Mouse (Mus musculus) adrenal gland, adult (tissue): Measurements from ENCODE around the gene 2410131K14Rik.

ENCODE experiments used
- DNase-seq, 2 experiments: peaks; one replicate each; pipeline ENCODE4 v3.0.0; 2022 to 2023; ENCODE audit warnings: low spot score in 1 of 2; ENCODE audit not compliant: inconsistent age in 2 of 2

Gene 2410131K14Rik

DNA sequence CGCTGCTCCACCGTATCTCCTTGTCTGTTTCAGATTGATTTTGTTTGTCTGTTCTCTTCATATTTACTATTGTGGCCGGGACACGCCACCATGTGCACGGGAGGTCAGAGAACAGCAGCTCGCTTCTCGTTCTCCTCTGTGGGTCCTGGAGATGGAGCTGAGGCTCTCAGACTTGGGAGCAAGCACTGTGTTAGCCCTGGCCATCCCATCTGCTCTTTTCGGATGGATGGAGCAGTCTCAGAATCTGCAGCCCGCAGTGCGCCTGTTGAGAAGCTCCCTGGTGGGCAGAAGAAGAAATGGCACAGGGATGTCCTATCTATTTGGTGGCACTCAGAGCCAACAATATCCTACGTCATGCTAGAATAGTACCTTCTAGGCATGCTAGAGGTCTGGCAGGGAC lies 15.6 kb downstream of the 2410131K14Rik start:
- DNase-seq: no peak

DNA sequence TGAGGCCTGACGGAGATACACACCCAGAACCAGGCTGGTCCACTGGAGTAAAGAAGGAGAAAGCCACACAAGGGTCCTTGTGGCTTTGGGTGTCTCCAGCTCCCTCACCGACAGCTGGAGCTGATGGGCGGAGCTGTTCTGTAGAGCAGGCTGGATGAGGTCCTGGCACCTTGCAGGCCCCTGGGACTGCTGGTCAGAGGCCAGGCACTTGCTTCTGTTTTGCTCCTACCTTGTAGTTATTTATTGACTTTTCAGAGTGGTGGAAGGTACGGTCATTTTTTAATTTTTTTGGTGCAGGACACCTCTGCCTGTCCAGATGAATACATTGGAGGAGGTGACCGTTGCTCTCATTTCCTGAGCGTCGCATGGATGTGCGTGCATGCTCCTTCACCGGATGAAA lies 16.2 kb downstream of the 2410131K14Rik start:
- DNase-seq: no peak

DNA sequence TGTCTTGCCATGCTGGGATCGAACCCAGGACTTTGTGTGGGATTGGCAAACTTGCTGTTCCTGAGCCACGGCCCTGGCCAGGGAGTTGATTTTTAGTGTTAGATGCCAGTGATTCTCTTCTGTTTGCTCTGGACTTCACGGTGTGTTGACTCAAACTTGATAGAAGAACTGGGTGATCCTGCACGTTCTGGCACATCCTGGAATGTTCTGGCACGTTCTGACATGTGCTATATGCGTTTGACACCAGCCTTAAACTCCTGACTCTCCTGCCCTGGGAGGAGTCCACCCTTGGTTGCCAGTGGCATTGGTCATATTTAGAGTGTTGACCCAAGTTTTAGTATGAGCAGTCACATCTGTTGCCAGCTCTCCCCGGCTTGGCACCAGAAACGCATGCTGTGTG lies 17.4 kb downstream of the 2410131K14Rik start:
- no peak for DNase-seq

DNA sequence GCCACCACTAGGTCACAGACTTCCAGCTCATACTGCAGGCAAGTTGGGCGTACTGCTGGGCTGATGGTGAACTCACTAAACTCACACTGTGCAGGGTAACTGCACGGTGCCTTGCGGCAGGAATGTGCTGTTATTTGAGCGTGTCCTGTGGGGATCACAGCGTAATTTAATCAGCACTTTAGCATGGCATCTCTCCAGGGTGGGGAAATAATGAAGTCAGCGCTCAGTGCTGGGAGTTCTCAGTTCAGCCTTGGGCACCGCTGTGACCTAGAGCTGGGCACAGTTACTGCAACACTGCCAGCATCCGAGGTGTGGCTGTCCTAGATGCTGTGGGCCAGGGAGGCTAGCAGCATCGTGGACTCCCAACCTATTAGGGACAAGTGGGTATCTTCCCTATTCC lies 19.3 kb downstream of the 2410131K14Rik start:
- no peak for DNase-seq

DNA sequence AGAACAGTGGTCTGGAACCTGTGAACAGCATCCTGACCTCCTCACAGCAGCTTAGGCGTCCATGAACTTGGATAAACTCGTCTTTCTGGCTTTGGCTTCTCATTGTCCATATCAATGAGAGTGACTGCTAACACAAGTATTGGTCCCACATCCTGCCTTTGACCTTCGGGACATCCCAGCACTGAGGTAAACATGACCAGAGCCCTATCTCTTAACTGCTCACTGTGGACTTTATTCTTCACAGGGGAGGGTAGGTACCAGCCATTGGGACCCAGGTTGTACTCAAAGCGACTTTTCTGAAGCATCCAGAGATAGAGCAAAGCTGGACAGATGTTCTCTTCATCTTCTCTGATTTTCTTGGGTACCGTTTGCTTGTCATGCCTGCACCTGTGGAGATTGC lies 20.3 kb downstream of the 2410131K14Rik start:
- no peak for DNase-seq

DNA sequence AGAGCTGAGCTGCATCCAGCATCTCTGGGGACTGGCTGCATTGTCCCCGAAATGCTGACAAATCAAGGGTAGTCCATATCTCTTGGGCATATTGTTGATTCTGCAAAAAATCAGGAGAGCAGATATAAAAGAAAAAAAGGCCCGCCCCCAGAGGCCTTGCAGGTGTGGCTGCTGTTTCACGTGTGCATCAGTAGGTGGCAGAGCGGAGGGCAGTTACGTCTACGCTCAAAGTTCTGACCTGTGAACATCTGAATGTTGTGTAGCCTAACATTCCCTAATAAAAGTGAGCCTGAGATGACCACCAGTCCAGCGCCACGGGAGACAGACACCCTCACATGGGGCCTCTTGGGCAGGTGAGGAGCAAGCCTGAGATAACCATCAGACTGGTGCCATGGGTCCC lies 21.3 kb downstream of the 2410131K14Rik start:
- DNase-seq: no peak

DNA sequence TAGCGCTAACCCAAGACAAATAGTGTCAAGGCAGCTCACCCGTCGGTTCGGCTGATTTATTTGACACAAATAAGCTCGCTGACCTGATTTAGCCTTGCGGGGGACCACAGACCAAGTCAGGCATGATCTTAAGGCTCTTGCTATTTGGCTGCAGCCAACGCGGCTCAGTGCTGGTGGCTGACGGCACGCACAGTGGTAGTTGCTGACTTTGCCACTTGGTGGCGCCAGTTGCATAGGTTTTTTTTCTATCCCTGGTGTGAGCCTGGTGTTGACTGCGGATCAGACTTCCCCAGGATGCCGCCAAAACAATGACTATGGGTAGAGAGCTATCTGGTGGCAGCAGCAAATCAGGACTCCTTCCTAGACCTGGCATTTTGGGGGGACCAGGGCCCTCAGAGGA lies 24.0 kb downstream of the 2410131K14Rik start:
- peak; percentile 80 to 95 for DNase-seq

DNA sequence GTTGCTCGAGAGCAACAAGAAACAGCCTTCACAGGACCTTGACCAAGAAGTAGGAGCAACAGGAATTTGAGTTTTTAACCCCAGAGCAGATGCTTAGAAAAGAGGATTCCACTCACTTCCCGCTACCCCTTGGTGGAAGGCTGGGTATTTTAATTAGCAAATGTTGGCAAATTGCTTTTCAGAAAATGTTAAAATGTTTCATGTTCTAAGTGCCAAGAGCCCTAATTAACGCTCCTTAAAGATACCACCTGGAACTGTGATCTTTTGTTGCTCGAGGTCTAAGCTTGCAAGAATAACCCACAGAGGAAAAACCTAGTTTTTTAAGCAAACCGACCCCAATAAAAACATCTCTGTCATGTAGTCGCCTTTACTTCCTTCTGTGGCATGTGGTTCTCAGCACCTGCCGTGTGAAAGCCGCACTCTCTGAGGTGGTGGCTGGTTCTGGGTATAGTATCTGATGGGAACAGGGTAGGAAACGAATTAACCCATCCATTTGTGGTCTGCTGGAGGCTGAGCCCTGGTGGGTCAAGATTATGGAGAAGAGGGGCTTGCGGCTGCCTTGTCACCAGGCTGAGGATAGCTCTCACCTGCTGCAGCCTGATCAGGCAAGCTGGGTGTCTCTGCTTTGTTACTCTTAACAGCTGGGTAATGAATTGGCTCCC lies 26.6 kb downstream of the 2410131K14Rik start:
- no peak for DNase-seq

DNA sequence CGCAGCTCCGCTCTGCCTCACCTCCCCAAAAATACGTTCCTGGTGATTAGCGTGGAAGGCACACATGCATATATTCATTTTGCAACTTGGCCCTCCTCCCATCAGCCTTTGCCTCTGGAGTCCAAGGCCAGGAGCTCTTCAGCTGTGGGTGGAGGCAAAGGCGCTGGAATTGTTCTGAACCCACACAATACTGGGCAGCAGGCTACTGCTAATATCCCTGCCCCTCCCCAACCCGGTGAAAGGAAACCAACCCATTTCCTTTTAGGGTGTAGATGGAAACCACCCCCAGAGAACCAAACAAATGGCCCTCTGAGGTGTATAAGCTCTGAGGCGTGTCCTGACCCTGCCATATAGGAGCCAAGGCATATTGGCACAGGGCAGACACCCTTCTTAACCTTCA lies 28.4 kb downstream of the 2410131K14Rik start:
- no peak for DNase-seq

DNA sequence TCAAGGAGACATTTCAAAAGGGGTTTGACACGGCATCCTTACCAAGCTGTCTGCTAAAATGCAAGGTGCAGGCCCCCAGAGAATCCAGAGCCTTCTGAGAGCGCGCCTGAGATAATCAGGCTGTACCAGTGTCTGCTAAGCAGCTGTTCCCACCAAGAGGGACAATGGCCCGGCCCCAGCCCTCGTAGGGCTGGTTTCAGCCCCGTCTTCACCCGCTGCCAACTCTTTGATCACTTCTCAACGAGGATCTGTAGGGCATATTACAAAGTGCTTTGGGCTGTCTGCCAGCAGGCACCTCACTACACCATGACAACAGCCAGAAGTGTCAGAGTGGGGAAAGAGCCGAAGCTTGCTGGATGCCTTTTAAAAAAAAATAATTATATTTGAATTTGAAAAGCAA lies 29.5 kb downstream of the 2410131K14Rik start:
- peak; percentile 27 to 64 for DNase-seq

DNA sequence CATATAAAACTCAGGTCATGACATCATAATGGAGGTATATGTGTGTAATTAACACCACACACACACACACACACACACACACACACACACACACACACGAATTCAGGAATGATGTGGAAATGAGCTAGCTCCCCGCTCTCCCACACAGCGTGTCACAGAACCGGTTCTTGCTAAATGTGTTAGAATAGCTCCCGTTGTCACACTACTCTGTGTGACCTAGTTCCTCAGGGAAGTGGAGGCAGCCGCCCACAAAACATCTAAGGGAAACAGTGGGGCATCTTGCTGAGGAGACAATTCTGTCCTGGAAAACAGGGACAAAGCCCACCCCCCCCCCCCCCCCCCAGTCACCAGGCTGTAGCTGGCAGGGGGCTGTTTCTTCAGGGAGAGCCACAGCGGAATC lies 31.3 kb downstream of the 2410131K14Rik start:
- DNase-seq: no peak

DNA sequence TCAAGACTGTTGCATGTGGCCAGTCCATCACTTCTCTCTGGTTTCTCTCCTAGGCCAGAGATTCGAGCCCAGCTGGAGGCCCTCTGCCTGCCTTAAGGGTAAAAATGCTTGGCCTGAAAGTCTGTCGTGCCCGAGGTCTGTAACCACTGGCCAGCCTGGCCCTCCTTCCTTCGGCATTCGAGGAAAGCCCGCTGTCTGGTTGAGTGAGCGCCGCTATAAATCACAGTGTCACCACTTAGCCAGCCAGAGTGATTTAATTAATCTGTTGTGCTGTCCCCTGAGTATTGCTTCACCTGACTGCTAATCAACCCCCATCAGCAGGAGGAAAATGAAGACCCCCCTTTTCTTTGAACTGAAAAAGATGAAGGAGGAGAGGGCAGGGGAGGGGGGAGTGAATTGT lies 31.7 kb downstream of the 2410131K14Rik start:
- DNase-seq: no peak

DNA sequence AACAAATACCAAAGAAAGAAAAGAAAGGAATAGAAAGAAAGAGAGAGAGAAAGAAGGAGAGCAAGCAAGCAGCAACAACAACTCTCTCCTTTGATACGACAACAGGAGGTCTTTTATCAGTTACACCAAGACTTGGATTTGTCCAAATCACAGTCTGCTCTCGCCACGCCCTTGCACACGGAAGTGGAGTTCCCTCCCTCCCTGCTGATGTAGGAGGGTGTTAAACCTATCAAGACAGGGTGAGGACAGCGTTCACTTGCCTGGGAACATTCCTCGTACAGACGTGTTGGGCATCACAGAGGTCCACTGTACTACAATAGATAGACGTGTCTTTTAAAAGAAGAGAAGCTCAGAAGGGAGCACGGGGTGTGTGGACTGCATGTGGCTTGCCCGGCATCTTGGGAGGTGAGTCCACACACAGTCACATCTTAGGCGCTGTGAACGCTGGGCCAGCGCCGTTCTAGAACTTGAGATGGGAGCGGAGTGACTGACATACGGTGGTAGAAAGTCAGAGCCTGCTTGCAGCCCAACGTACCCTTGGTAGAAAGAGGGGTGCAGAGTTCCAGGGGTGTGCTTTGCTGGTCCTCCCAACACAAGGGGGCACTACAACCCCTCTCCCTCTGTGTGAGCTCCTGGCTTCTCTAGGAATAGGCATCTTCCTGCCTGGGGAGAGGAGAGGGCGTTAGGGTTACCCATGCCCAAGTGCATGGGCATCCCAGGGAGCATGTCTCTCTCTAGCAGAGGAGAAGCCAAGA lies 32.9 kb downstream of the 2410131K14Rik start:
- DNase-seq: no peak

DNA sequence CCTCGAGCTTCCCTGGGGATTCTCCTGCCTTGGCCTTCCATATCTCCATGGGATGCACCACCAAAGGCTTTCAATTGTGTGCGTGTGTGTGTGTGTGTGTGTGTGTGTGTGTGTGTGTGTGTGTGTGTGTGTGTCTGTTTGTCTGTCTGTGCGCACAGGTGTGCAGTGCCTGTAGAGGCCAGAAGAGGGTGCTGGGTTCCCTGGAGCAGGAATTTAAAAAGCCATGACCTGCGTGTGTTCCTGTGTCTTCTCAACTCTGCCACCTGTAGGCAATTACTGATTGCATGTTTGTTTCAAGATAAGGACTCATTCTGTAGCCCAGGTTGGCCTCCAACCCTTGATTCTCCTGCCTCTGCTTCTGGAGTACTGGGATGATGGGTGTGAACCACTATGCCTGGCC lies 46.4 kb downstream of the 2410131K14Rik start:
- no peak for DNase-seq

DNA sequence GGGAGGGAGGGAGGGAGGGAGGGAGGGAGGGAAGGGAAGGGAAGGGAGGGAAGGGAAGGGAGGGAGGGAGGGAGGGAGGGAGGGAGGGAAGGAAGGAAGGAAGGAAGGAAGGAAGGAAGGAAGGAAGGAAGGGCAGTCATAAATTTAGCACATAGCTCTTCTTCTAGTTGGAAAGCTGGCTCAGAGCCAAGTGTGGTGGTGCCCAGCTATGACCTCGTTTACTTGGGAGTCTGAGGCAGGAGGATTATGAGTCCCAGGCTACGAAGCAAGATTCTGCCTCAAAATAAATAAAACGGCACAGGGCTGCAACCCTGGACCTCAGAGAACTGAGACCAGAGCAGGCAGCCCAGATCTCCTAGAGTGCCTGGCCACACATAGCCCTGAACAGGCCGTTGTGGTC lies 47.4 kb downstream of the 2410131K14Rik start:
- no peak for DNase-seq

DNA sequence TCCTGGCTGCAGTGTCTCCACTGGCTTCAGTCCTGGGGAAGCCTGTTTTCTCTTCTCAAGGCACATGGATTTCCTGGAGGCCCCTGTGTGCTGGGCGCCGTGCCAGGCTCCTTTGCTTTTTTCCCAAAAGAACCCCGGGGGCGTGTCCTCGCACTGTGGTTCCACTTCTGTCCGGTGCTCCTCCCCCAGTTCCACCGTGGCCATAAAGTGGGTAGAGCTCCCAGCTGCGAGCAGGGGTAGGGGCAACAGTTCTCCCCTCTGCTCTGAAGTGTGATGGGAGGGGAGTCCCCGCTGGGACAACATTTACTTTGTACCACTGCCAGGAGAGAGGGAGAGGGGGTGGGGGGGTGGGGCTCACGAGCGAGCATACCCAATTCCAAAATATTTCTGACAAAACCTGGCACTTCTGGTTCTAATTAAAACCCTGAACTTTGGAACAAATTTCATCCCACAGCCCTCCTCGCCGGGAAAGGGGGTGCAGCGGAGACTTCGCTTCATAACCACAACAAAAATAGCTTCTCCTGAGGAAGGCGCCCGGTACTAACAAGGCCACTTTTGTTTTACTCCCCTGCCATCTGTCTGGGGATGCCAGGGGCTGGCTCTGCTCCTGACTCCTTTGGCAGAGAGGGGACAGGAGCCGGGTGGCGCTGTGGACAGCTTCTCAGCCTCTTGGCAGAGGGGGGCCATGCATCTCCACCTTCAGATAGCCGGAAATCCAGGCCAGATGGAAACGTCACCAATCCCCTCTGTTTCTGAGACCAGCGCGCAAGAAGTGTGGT lies 49.2 kb downstream of the 2410131K14Rik start:
- peak; percentile 89 to 95 for DNase-seq

DNA sequence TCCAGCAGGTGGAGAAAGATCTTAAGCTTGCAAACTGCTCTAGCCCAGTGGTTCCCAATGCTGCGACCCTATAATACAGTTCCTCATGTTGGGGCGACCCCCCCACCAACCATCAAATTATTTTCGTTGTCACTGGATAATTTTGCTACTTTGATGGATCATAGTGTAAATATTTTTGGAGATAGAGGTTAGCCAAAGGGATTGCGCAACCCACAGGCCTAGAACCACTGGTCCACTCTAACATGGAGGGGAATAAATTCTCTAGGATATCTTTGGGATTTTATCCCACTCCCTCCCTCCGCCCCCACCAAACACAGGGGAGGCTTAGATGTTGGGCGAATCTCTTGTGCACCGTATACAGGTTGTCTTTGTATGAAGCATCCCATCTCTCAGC lies 49.8 kb downstream of the 2410131K14Rik start:
- DNase-seq: no peak

DNA sequence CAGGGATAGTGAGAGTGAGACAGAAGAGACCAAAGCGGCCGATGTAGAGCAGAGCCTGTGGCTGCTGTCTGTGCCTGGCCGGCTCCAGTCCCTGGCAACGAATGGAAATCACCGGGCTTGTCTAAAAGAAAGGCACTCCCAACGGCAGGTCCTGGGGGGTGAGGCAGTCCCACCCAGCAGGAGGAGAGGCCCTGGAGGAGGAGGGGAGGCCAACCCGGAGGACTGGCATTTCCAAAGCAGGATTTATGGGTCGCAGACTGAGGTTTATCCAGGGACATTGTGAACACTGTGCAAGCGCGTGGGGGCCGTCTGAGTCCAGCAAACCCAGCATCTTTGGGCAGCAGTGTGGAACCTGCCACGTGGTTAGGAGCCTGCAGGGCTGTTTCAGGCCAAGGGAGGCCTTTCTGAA lies 52.3 kb downstream of the 2410131K14Rik start:
- no peak for DNase-seq

DNA sequence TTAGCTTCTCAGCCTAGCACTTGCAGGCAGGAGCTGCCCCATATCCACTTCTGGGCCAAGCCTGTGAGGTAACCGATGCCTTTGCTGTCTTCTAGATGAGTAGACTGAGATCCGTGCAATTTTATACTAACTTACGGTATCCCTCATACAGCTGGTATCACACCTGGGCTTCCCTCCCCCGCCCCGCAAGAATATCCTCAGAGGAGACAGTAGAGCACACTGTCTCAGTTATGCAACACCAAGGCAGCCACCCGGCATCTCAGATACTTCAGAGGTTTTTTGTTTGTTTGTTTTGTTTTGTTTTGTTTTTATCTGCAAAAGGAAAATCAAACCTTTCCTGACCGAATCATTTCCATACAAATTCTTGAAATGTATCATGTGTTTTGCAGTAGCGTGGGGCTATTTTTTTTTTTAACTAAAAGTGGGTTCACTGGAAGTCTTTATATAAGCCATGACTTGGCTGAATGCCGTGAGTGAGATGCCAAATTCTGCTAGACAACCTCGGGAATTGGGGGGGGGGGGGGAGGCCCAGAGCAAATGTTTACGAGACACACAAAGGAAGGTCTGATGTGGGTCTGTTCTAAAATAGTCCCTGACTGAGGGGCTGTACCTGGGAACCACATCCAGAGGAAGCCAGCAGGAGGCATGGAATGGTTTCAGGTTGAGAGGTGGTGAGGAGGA lies 54.8 kb downstream of the 2410131K14Rik start:
- no peak for DNase-seq

DNA sequence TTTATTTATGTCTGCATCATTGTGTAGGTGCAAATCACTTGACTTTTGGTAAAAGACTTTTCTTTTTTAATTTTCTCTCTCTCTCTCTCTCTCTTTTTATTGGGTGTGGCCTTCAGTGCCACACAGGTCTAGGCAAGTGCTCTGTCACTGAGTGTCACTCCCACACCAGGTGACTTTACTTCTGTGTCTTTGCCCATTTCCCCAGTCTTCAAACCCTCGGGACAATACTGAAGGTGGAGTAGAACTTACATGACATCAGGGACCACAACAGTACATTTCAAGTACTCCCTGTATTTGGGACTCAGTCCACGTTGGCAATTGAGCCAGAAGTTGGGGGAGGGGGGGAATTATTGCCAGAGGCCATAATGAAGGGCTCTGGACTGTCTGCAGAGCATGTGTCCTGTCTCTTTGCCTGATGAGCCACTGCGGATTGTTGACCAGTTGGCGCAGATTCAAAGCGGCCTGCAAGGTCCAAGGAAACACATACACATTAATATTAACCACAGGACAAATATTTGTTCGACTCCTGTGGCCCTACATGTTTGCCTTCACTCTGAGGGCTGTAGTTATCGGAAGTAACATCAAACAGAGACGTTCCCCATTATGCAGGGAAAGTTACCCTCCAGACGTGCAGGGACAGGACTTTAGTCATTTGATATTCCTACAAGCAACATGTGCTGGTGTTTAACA lies 57.6 kb downstream of the 2410131K14Rik start:
- DNase-seq: no peak
